Mouse (Mus musculus) kidney, embryonic 14.5 days (tissue): ENCODE data around the gene Gpr179. TPM values are rescaled to one million over a fixed set of nuclear protein-coding genes. Genes with fewer than 3 reads are reported as not detected.

Experiments
- ATAC-seq: fragments of 200-750 bp; cut with Nextera tagmentation; 2 replicates; pipeline ENCODE4 v1.8.0; 2017; ENCODE audit warnings: moderate number of reproducible peaks, mild to moderate bottlenecking, moderate TSS enrichment, moderate library complexity; ENCODE audit not compliant: low FRiP score, low TSS enrichment
- H3K27ac ChIP-seq: fragments of 300-500 bp; sonication (generic); 2 replicates; pipeline ENCODE4 v1.5.1; 2014; ENCODE audit warnings: low read depth, mild to moderate bottlenecking, low read length, moderate library complexity, mixed read lengths
- H3K27me3 ChIP-seq: fragments of 300-500 bp; sonication (generic); 2 replicates; pipeline ENCODE4 v1.6.1; 2014; ENCODE audit warnings: mild to moderate bottlenecking, low read length; ENCODE audit not compliant: control insufficient read depth, insufficient read depth
- H3K36me3 ChIP-seq: fragments of 300-500 bp; sonication (generic); 2 replicates; pipeline ENCODE4 v1.6.1; 2014; ENCODE audit warnings: low read length, mixed read lengths; ENCODE audit not compliant: control insufficient read depth, insufficient read depth
- H3K4me1 ChIP-seq: fragments of 300-500 bp; sonication (generic); 2 replicates; pipeline ENCODE4 v1.6.1; 2014; ENCODE audit warnings: low read length, mixed read lengths; ENCODE audit not compliant: control insufficient read depth, insufficient read depth
- H3K4me2 ChIP-seq: fragments of 300-500 bp; sonication (generic); replicated peaks from 2 replicates; pipeline ENCODE4 v1.6.1; 2014; ENCODE audit warnings: low read depth, mild to moderate bottlenecking, low read length
- H3K4me3 ChIP-seq: fragments of 300-500 bp; sonication (generic); 2 replicates; pipeline ENCODE4 v1.5.1; 2014; ENCODE audit warnings: mild to moderate bottlenecking, low read length
- H3K9ac ChIP-seq: fragments of 300-500 bp; sonication (generic); 2 replicates; pipeline ENCODE4 v1.6.1; 2014; ENCODE audit warnings: low read depth, mild to moderate bottlenecking, low read length, moderate library complexity
- H3K9me3 ChIP-seq: fragments of 300-500 bp; sonication (generic); 2 replicates; pipeline ENCODE4 v1.6.1; 2016; ENCODE audit warnings: low read length; ENCODE audit not compliant: control insufficient read depth
- WGBS: fragments of 180-500 bp; shearing (Covaris S2); extraction: QIAGEN DNeasy Blood & Tissue Kit; methylation state at CpG from one replicate; pipeline ENCODE4 v1.1.7; 2014; 5-methylcytosine and 5-hydroxymethylcytosine counted together
- polyA plus RNA-seq: library from polyadenylated mRNA; unstranded; fragments of >200 nt; fragmentation: Nextera tagmentation; extraction: Ambion mirVana; gene quantifications from 2 replicates; pipeline ENCODE4 v1.2.1, GENCODE M21; 2014

Gpr179 gene
- polyA plus RNA-seq, 1 experiment from 2014 or later: 0.07 TPM

DNA sequence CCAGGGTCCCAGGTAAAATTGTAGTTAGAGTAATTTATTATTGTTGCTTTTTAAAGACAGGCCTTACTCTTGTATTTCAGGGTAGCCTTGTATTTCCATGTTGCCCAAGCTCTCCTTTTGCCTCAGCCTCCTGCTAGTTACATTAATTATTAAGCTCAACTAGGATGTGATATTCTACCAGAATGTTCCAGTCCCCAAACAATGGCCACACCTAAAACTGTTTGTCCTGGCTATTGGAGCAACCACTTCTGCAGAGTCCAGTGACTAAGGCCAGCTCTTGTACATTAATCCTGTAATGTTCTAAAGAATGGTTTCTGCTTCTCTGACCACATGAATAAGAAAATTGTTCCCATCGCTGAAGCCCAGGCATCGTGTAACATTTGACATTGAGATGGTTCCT, 31.1 kb upstream of the Gpr179 start:
- Histone ChIP-seq H3K9me3 (no peaks in the 10 kb centered on the region), H3K4me1 (no peaks in the 10 kb centered on the region), H3K4me2 (no peak overlapping the region), H3K9ac (no peak overlapping the region), H3K27me3 (no peaks in the 10 kb centered on the region), H3K27ac (no peak overlapping the region), H3K4me3 (no peak overlapping the region), H3K36me3 (peaks cover 44% of the 10 kb centered on the region)
- WGBS: 78% methylated on average over 2 of the region's 2 CpGs
- no peak for ATAC-seq

DNA sequence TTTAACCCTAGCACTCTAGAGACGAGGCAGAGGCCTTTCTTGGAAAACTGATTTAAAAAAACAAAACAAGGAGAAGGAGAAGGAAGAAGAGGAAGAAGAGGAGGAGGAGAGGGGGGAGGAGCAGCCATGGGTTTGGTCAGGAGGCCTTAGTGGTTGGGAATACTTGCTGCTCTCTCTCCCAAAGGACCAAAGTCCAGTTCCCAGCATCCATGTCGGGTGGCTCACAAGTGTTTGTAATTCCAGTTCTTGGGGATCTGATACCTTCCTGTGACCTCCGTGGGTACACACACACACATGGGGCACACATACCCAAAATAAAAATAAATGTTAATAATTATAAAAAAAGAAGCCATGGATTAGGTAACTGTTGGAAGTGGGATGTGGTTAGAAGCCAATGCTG, 28.2 kb upstream of the Gpr179 start:
- H3K9ac ChIP-seq: no peak overlapping the region
- no peaks in the 10 kb centered on the region for H3K4me1 ChIP-seq
- WGBS: 69% methylated on average over 3 of the region's 3 CpGs
- no peak for ATAC-seq
- no peak overlapping the region for H3K4me3 ChIP-seq
- peaks cover 49% of the 10 kb centered on the region for H3K36me3 ChIP-seq
- no peaks in the 10 kb centered on the region for H3K9me3 ChIP-seq
- no peak overlapping the region for H3K4me2 ChIP-seq
- no peak overlapping the region for H3K27ac ChIP-seq
- no peaks in the 10 kb centered on the region for H3K27me3 ChIP-seq

DNA sequence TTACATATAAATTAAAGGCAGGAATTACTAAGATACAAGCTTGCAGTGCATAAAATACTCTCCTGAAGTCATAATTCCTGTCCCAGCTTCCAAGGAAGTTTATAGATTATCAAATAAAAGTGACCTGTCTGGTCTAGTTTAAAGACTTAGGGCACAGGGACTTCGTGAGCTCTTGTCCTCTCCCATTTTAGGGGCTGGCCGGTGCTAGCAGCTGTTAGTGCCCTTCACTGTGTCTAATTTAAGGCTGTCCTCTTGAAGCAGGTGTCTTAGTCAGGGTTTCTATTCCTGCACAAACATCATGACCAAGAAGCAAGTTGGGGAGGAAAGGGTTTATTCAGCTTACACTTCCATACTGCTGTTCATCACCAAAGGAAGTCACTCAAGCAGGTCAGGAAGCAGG, 21.5 kb upstream of the Gpr179 start:
- no peak overlapping the region for H3K4me3 ChIP-seq
- no peak overlapping the region for H3K4me2 ChIP-seq
- 72% methylated on average over 2 of the region's 2 CpGs for WGBS
- no peaks in the 10 kb centered on the region for H3K27me3 ChIP-seq
- no peak for ATAC-seq
- no peak overlapping the region for H3K27ac ChIP-seq
- peaks cover 28% of the 10 kb centered on the region for H3K36me3 ChIP-seq
- H3K9ac ChIP-seq: no peak overlapping the region
- H3K4me1 ChIP-seq: no peaks in the 10 kb centered on the region
- no peaks in the 10 kb centered on the region for H3K9me3 ChIP-seq

DNA sequence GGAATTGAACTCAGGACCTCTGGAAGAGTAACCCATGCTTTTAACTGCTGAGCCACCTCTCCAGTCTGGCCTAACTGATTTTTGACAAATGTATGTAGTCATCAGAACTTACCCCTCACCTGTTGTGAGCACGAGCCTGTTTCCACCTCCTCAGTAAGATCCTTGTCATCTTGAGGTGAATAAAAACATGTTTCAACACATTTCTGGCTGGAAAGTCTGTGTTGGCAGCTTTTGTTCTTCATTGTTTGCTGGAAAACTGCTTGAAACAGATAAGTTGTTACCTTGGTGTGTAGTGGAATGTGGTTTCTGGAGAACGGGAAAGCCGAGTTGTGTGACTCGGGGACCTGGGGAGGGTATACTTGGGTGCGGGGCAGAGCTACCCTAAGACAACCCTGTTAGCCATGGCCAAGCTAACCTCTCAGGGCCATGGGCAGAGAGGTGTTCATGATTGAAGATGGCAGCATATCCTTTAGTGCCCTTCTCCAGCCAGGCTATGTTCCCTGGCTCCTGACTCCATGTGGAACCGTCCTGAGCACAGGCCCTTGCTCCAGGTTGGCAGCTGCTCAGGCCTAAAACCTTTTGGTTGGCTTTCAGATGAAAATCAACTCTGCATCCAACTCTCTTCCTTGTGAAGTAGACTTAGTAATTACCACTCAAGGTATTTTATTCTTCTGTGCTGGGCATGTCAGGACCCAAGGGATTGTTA, 20.4 kb upstream of the Gpr179 start:
- Histone ChIP-seq H3K27ac (no peak overlapping the region), H3K36me3 (peaks cover 18% of the 10 kb centered on the region), H3K27me3 (no peaks in the 10 kb centered on the region), H3K4me2 (no peak overlapping the region), H3K9me3 (no peaks in the 10 kb centered on the region), H3K4me3 (no peak overlapping the region), H3K9ac (no peak overlapping the region), H3K4me1 (no peaks in the 10 kb centered on the region)
- no peak for ATAC-seq
- 86% methylated on average over 6 of the region's 6 CpGs for WGBS

DNA sequence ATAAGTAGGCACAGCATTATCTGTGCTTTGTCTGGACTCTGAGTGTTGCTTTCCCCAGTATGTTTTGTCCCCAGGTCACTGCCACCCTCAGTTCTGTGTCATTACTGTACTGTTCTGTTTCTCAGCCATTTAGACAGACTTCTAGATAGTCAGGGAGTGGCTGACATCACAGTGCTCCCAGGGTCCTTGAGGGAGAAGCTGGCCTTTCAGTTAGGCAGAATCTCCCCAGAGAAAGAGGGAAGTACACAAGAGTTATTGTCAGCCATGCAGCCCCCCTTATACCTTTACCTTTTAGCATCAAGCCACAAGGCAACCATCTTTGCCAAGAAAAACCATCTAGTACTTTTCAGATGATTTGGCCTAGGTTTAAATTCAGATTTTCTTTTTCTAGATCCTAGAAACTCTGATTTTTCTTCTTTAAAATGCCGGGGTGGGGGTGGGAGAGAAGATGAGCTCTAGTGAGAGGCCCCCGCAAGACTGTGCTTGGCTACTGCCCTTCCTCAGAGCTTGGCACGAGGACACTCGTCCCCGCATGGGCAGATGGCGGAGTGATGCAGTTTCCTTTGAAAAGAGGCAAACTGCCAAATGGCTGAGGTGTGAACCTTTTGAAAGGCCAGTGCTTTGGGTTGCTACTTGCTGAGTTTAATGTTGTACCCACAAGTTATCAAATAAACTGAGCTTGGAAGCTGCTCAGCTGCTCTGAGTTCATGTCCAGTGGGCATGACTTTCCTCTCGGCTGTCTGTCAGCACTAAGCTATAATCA, 18.6 kb upstream of the Gpr179 start:
- H3K36me3 ChIP-seq: peaks cover 9% of the 10 kb centered on the region; the same call in 1 of the 2 replicates
- no peaks in the 10 kb centered on the region for H3K27me3 ChIP-seq
- no peak for ATAC-seq
- WGBS: 54% methylated on average over 7 of the region's 7 CpGs
- no peak overlapping the region for H3K4me2 ChIP-seq
- no peak overlapping the region for H3K4me3 ChIP-seq
- H3K9ac ChIP-seq: no peak overlapping the region
- peaks cover 3% of the 10 kb centered on the region; the same call in 1 of the 2 replicates for H3K4me1 ChIP-seq
- no peak overlapping the region for H3K27ac ChIP-seq
- no peaks in the 10 kb centered on the region for H3K9me3 ChIP-seq

DNA sequence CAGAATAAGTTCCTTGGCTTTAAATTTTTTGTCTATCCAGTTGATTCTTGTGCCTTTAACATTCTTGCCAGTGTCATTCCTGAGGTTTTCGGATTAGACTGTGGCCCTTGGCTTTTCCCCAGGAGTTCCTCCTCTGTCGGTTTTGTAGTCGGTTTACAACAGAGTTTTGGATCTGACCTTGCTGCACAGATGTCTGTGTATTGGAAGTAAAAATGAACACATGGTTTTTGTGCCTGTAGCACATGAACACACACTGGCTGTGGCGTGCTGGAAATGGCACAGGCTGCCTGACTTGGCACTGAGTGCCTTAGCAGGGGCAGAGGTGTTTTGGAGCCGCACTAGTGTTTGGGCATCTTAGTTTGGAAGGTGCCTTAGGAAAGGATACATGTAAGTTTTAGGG, 16.6 kb upstream of the Gpr179 start:
- Histone ChIP-seq H3K4me1 (peaks cover 18% of the 10 kb centered on the region), H3K27me3 (no peaks in the 10 kb centered on the region), H3K4me3 (no peak overlapping the region), H3K4me2 (no peak overlapping the region), H3K36me3 (no peaks in the 10 kb centered on the region), H3K27ac (no peak overlapping the region), H3K9ac (no peak overlapping the region), H3K9me3 (no peaks in the 10 kb centered on the region)
- WGBS: 91% methylated on average over 5 of the region's 5 CpGs
- no peak for ATAC-seq

DNA sequence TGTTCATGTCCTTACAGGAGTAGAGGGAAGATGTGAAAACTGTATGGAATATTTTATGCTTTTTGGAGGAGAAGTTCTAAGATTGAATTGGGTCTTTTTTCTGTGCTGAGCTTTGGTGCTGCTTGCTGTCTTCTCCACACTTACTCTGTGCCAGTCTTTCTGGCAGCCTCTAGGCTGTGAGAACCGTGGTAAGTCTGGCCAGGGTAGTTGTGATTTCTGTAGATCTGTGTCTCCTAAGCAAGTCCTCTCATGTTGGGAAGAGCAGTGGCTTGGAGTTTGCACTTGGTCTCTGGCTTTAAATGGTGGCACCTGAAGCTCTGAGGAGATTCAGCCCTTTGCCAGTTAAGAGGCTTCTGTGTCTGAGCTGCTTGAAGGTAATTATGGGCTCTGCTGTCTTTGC, 13.7 kb upstream of the Gpr179 start:
- Histone ChIP-seq H3K27me3 (no peaks in the 10 kb centered on the region), H3K36me3 (no peaks in the 10 kb centered on the region), H3K4me3 (no peak overlapping the region), H3K27ac (no peak overlapping the region), H3K9me3 (no peaks in the 10 kb centered on the region), H3K9ac (no peak overlapping the region), H3K4me2 (no peak overlapping the region), H3K4me1 (peaks cover 18% of the 10 kb centered on the region)
- ATAC-seq: no peak
- WGBS: 73% methylated on average over 1 of the region's 1 CpGs

DNA sequence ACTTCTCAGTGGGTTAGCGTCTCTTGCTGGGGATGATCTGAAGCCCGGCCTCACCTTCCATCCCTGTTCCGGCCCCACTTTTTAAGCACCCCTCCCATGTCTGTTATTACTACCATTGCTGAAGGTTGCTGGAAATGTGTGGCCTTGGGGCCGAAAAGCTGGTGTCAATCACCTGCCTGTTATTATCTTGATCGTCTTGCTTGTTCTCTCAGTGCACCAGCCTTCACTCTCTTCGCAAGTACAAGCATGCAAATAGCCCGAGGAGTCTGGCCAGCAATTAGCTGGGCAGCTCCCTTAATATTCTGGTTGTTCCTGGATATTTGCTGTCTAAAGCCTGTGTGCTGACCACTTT, 11.7 kb upstream of the Gpr179 start:
- WGBS: under 1% methylated on average over 7 of the region's 7 CpGs
- Histone ChIP-seq H3K27me3 (no peaks in the 10 kb centered on the region), H3K27ac (no peak overlapping the region)

DNA sequence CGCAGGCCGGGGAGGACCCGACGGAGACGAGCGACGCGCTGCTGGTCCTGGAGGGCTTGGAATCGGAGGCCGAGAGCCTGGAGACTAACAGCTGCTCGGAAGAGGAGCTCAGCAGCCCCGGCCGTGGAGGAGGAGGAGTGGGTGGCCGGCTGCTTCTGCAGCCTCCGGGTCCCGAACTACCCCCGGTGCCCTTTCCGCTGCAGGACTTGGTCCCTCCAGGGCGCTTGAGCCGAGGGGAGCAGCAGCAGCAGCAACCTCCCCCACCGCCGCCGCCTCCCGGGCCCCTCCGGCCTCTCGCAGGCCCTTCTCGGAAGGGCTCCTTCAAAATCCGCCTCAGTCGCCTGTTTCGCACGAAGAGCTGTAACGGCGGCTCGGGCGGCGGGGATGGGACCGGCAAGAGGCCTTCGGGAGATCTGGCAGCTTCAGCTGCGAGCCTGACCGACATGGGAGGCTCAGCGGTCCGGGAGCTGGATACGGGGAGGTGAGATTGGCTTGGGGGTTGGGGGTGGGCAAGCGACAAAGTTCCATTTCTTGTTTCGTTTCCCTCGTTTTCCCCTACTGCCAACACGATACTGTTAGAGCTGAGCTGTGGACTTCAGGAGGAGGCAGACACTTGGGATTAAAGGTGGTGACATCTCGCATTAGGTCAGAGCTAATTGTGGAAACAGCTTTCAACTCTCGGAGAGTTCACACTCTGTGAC, 11.2 kb upstream of the Gpr179 start:
- peaks cover 18% of the 10 kb centered on the region for H3K4me1 ChIP-seq
- peak overlapping the region; percentile 99 for H3K4me3 ChIP-seq
- H3K9me3 ChIP-seq: no peaks in the 10 kb centered on the region
- H3K4me2 ChIP-seq: peak overlapping the region; percentile 79
- peak; percentile 10; the same call in 1 of the 2 replicates for ATAC-seq
- no peaks in the 10 kb centered on the region for H3K36me3 ChIP-seq
- no peaks in the 10 kb centered on the region for H3K27me3 ChIP-seq
- peak overlapping the region; percentile 97 for H3K9ac ChIP-seq
- peak overlapping the region; percentile 62; the same call in 1 of the 2 replicates for H3K27ac ChIP-seq
- WGBS: under 1% methylated on average over 49 of the region's 49 CpGs

More for the DNA sequence above, 11.7 kb upstream of the Gpr179 start:
- H3K4me3 ChIP-seq: peak overlapping the region; percentile 99
- H3K9ac ChIP-seq: peak overlapping the region; percentile 97
- H3K4me2 ChIP-seq: peak overlapping the region; percentile 79
- ATAC-seq: no peak
- H3K9me3 ChIP-seq: no peaks in the 10 kb centered on the region
- H3K36me3 ChIP-seq: no peaks in the 10 kb centered on the region
- peaks cover 18% of the 10 kb centered on the region for H3K4me1 ChIP-seq
